Mouse (Mus musculus) testis, adult 2 months (tissue): ENCODE measurements around the gene Olfr31. TPM values are rescaled to one million over a fixed set of nuclear protein-coding genes. Genes with fewer than 3 reads are reported as not detected.

Experiments used
- H3K27ac ChIP-seq: fragments of 200-500 bp; 2 replicates; pipeline ENCODE4 v1.5.1; 2012; ENCODE audit warnings: low read depth, low read length; ENCODE audit not compliant: control insufficient read depth, insufficient read depth
- H3K27me3 ChIP-seq: fragments of 200-500 bp; 2 replicates; pipeline ENCODE4 v1.6.1; 2012; ENCODE audit warnings: mild to moderate bottlenecking, low read length, moderate library complexity; ENCODE audit not compliant: control insufficient read depth, insufficient read depth
- H3K36me3 ChIP-seq: fragments of 200-500 bp; 2 replicates; pipeline ENCODE4 v1.6.1; 2012; ENCODE audit warnings: mild to moderate bottlenecking, low read length; ENCODE audit not compliant: control insufficient read depth, insufficient read depth
- H3K4me1 ChIP-seq: fragments of 200-500 bp; 2 replicates; pipeline ENCODE4 v1.6.1; 2012; ENCODE audit warnings: low read length; ENCODE audit not compliant: control insufficient read depth, insufficient read depth
- H3K4me3 ChIP-seq: fragments of 200-500 bp; 2 replicates; pipeline ENCODE4 v1.5.1; 2012; ENCODE audit warnings: low read depth, mild to moderate bottlenecking, low read length, moderate library complexity, mixed read lengths; ENCODE audit not compliant: control insufficient read depth
- CTCF ChIP-seq: fragments of 200-500 bp; IDR thresholded peaks from 2 replicates; pipeline ENCODE4 v1.5.1; 2012; ENCODE audit warnings: low read depth, mild to moderate bottlenecking, inconsistent platforms, low read length, moderate library complexity; ENCODE audit not compliant: control insufficient read depth, insufficient read depth, insufficient replicate concordance
- POLR2A ChIP-seq: fragments of 200-500 bp; IDR thresholded peaks from 2 replicates; pipeline ENCODE4 v1.6.1; 2012; ENCODE audit warnings: low read depth, mild to moderate bottlenecking, inconsistent platforms, low read length, moderate library complexity; ENCODE audit not compliant: control insufficient read depth
- polyA plus RNA-seq: library from polyadenylated mRNA; depleted of rRNA; stranded (reverse); fragments of >200 nt; gene quantifications from 2 replicates; pipeline ENCODE4 v1.2.3, GENCODE M21; 2012; rRNA removed

Gene Olfr31
- polyA plus RNA-seq, 1 experiment = 0.40 TPM

DNA sequence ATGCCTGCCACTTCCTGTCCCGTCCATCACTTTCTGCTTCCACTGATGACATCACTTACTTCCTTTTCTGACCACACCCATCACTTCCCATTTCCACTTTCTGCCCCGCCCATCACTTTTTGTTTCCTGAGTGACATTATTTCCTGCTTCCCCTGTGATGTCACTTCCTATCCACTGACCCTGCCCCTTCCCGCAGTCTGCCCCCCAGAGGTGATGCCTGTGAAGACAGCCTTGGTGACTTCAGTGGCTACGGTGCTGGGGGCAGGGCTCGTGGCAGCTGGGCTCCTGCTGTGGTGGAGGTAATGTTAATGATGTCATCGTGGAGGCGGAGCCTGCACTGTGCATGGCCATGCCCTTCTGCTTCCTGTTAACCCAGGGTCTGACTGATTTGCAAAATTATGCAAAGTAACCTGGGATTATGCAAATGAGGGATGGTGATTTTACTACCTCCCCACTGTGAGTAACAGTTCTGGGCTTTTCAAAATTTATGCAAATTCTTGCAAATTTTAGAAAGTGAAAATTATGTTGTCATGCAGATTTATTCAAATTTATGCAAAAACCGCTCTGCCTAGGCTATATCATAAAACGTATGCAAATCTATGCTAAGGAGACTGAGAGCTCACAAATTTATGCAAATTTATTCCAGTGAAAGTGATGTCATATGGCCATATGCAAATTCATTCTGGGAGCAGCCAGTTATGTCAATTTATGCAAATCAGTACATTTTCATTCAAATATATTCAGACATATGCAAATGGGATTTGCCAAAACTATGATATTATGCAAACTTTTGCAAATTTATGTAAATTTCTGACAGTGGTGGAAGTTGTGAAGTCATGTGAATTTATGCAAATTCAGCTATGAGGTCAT lies 29.3 kb downstream of the Olfr31 start:
- Histone ChIP-seq H3K4me3 (no peak overlapping the region), H3K27me3 (no peaks in the 10 kb centered on the region), H3K36me3 (no peaks in the 10 kb centered on the region), H3K27ac (no peak overlapping the region), H3K4me1 (peaks cover 32% of the 10 kb centered on the region)
- TF ChIP-seq CTCF = no peak
- no peak for TF ChIP-seq POLR2A

DNA sequence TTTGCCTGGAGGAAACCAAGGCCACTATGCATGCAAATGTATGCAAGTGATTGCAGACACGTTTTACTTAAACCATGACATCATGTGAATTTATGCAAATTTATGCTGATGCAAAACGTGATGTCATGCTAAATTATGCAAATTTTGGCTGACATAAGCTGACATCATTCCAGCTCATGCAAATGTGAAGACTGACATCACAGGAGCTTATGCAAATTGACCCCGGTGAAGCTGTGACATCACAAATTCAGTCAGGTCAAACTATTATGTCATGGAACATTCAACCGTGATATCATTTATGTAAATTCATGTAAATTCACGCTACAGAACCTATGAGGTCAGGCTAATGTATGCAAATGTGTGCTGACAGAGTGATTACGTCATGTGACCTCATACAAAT lies 30.0 kb downstream of the Olfr31 start:
- H3K4me1 ChIP-seq = peaks cover 26% of the 10 kb centered on the region
- H3K27me3 ChIP-seq = no peaks in the 10 kb centered on the region
- no peak overlapping the region for H3K4me3 ChIP-seq
- no peaks in the 10 kb centered on the region for H3K36me3 ChIP-seq
- H3K27ac ChIP-seq = no peak overlapping the region
- TF ChIP-seq POLR2A (no peak), CTCF (no peak)

DNA sequence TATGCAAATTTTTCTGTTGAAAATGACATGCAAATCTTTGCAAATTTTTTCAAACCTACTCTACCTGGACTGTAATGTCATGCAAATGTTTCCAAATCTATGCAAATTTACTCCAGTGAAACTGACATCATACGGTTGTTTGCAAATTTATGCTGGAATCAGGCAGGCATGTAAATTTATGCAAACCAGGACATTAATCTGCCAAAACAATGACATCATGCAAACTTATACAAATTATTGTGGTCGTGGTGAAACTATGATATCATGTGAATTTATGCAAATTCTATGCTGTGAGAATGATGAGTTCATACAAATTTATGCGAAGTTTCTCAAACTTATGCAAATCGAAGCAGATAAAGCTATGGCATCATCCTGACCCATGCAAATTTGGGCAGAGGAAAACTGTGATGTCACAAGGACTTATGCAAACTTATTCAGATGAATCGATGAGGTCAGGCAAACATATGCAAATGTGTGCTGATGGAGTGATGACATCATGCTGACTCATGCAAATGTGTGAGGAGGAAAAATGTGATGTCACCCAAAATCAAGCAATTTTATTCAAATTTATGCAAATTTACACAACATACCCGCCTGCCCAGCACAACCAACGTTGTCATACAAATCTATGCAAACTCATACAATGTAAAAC lies 30.6 kb downstream of the Olfr31 start:
- H3K4me3 ChIP-seq = no peak overlapping the region
- no peak for TF ChIP-seq POLR2A
- TF ChIP-seq CTCF = no peak
- H3K4me1 ChIP-seq = peaks cover 21% of the 10 kb centered on the region
- no peaks in the 10 kb centered on the region for H3K36me3 ChIP-seq
- H3K27ac ChIP-seq = no peak overlapping the region
- no peaks in the 10 kb centered on the region for H3K27me3 ChIP-seq

DNA sequence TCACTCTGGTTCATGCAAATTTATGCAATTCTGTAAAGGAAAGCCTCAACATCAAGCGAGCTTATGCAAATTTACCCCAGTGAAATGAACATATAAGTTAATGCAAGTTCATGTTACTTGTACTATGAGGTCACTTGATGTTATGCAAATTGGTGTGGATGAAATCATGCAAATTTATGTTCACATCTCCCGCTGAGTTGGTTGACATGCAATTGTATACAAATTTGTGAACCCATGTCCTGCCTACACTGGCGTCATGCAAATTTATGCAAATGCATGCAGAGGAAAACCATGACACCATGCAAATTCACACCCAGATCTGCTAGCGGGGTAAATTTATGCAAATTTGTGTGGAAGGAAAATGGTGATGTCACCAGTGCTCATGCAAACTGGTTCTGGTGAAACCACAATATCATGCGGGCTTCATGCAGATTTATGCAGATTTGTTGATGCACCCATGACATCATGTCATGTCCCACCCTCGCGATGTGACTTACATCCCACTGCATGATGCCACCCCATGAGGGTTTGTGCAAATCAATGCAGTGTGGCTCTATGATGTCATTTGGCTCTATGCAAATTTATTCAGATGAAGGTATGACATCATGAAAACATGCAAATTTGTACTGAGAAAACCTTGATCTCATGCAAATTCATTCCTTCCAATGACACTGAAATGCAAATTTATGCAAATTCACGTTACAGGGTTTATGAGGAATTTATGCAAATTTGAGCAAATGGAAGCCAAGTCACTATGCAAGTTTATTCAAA lies 31.3 kb downstream of the Olfr31 start:
- TF ChIP-seq POLR2A = no peak
- H3K4me1 ChIP-seq = peaks cover 16% of the 10 kb centered on the region
- H3K27me3 ChIP-seq = no peaks in the 10 kb centered on the region
- H3K4me3 ChIP-seq = no peak overlapping the region
- no peaks in the 10 kb centered on the region for H3K36me3 ChIP-seq
- no peak overlapping the region for H3K27ac ChIP-seq

- Histone ChIP-seq H3K27ac (no peak overlapping the region), H3K4me1 (peaks cover 14% of the 10 kb centered on the region), H3K36me3 (no peaks in the 10 kb centered on the region), H3K27me3 (no peaks in the 10 kb centered on the region), H3K4me3 (no peak overlapping the region)
- TF ChIP-seq POLR2A (no peak), CTCF (no peak)
Measured at GRCm38 (mm10) chr14:14354511-14355359, 32.1 kb downstream of the Olfr31 start.

DNA sequence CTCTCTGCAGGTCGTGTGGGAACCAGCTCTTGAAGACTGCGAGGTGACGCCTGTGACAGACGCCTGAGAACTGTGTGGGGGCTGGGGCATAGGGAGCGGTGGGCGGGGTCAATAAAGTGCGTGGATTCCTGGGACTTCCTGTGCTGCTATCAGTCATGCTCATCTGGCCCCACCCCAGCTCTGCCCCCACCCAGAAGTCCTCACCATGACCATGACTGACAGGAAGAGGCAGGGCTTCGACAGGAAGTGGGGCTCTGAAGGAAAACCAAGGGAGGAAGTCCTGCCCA lies 32.7 kb downstream of the Olfr31 start:
- H3K4me3 ChIP-seq = no peak overlapping the region
- TF ChIP-seq CTCF (no peak), POLR2A (no peak)
- no peak overlapping the region for H3K27ac ChIP-seq

More for the DNA sequence above, 32.7 kb downstream of the Olfr31 start:
- H3K4me1 ChIP-seq = peaks cover 8% of the 10 kb centered on the region
- H3K27me3 ChIP-seq = no peaks in the 10 kb centered on the region
- H3K36me3 ChIP-seq = no peaks in the 10 kb centered on the region

Other genes starting within 250 kb of the Olfr31 start
- gene Psmd6, start 201.8 kb upstream of the Olfr31 start, polyA plus RNA-seq = 26.5 and 30.3 TPM in 2 replicates
- gene Olfr720, start 136.0 kb upstream of the Olfr31 start, polyA plus RNA-seq = not detected in 2 replicates
- gene Il3ra, start 23.4 kb downstream of the Olfr31 start, polyA plus RNA-seq = 46.5 and 51.0 TPM in 2 replicates
- gene Olfr721-ps1, start 78.5 kb downstream of the Olfr31 start, polyA plus RNA-seq = not detected in 2 replicates